Mouse (Mus musculus): ENCODE measurements around the gene Tcp11. TPM values are rescaled to one million over a fixed set of nuclear protein-coding genes. Genes with fewer than 3 reads are reported as not detected.

The Tcp11 gene
- not detected in 2 replicates for polyA plus RNA-seq (2012; ENCODE audit: insufficient read depth, insufficient read length, missing spikeins)

- H3K4me3 ChIP-seq (ENCODE audit: insufficient read depth, low read length), result peak within 1 kb of the TSS; percentile 63
- no peaks in the 10 kb centered on the region for H3K4me1 ChIP-seq (ENCODE audit: control insufficient read depth, insufficient read depth, low read length)
- H3K27ac ChIP-seq (ENCODE audit: insufficient read depth, low read depth, low read length), result no peak within 1 kb of the TSS
- TF ChIP-seq POLR2A (IDR thresholded peaks at IDR 0.05; ENCODE audit: borderline replicate concordance, low read depth, low read length), result no peak
- TF ChIP-seq CTCF (IDR thresholded peaks at IDR 0.05; ENCODE audit: low read depth, low read length), result no peak
Measured at GRCm38 (mm10) chr17:28080045-28080816, at the start of gene Tcp11. TSS of gene Tcp11 (minus strand) at chr17:28080639.

- H3K27ac ChIP-seq (ENCODE audit: insufficient read depth, low read depth, low read length), result no peak overlapping the region
- TF ChIP-seq CTCF (IDR thresholded peaks at IDR 0.05; ENCODE audit: low read depth, low read length) (no peak), POLR2A (IDR thresholded peaks at IDR 0.05; ENCODE audit: borderline replicate concordance, low read depth, low read length) (no peak)
- H3K4me1 ChIP-seq (ENCODE audit: control insufficient read depth, insufficient read depth, low read length), result no peaks in the 10 kb centered on the region
- H3K4me3 ChIP-seq (ENCODE audit: insufficient read depth, low read length), result no peak overlapping the region
Measured at GRCm38 (mm10) chr17:28129796-28130195, 49.4 kb upstream of the Tcp11 start.

DNA sequence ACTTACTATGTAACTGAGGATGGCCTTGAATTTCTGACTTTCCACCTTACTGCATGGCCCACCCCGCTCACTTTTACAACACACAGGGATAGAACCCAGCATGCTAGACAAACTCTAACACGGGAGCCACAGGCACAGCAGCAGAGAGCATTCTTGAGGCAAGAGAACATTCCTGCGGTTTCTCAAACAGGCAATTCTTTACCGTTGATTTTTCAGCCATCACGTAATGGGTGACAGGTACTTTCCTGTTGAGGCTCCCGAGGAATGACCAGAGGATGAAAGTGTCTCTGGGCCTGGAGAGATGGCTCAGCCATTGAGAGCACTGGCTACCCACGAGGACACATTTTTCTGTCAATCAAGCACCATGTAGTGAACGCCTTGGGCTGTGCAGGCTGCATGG is 43.9 kb upstream of the Tcp11 start:
- no peak overlapping the region for H3K4me3 ChIP-seq (ENCODE audit: insufficient read depth, low read length)

DNA sequence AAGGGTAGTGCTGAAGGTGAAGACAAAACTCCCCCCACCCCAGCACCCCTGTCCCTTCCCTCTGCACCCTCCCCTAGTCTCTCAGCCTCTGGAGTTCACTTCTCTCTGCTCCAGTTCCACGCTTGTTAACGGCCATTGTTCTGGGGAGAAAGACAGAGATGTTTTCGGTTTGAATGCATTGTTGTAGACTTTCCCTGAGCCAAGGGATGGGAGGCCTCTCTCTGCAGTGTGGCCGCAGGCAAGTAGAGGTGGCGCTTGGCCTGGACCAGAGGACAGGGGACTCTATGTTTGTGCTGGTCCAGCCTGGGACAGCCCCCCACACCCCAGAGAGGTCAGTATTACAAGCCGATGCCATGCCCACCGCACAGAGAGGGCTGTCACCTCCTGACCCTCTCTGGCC is 43.2 kb upstream of the Tcp11 start:
- no peaks in the 10 kb centered on the region for H3K4me1 ChIP-seq (ENCODE audit: control insufficient read depth, insufficient read depth, low read length)
- TF ChIP-seq CTCF (IDR thresholded peaks at IDR 0.05; ENCODE audit: low read depth, low read length), result no peak
- no peak overlapping the region for H3K27ac ChIP-seq (ENCODE audit: insufficient read depth, low read depth, low read length)
- H3K4me3 ChIP-seq (ENCODE audit: insufficient read depth, low read length), result no peak overlapping the region

More for the DNA sequence above, 43.9 kb upstream of the Tcp11 start:
- no peak overlapping the region for H3K27ac ChIP-seq (ENCODE audit: insufficient read depth, low read depth, low read length)
- no peaks in the 10 kb centered on the region for H3K4me1 ChIP-seq (ENCODE audit: control insufficient read depth, insufficient read depth, low read length)
- TF ChIP-seq POLR2A (IDR thresholded peaks at IDR 0.05; ENCODE audit: borderline replicate concordance, low read depth, low read length) (no peak), CTCF (IDR thresholded peaks at IDR 0.05; ENCODE audit: low read depth, low read length) (no peak)

GRCm38 (mm10) chr17:28122949-28123348 is 42.5 kb upstream of the Tcp11 start:
- no peak for TF ChIP-seq POLR2A (IDR thresholded peaks at IDR 0.05; ENCODE audit: borderline replicate concordance, low read depth, low read length)
- no peak for TF ChIP-seq CTCF (IDR thresholded peaks at IDR 0.05; ENCODE audit: low read depth, low read length)
- Histone ChIP-seq H3K4me1 (ENCODE audit: control insufficient read depth, insufficient read depth, low read length) (no peaks in the 10 kb centered on the region), H3K4me3 (ENCODE audit: insufficient read depth, low read length) (no peak overlapping the region), H3K27ac (ENCODE audit: insufficient read depth, low read depth, low read length) (no peak overlapping the region)

DNA sequence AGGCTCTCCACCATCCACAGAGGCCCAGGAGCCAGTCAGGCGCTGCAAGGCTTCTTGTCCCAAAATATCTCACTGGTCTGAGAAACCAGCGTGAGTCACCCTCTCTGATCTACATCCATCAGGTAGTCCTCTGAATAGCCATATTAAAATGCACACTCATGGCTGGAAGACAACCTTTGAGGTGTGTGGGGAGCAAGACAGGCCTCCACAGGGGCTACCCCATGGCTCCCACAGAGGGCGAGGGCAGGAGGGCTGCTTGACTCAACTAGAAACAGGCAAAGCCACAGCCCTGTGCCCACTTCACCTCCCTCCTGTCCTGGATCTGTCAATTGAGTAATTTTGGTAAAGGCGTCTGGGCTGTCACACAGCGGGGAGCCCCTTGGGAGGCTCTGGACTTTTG is 40.0 kb upstream of the Tcp11 start:
- TF ChIP-seq CTCF (IDR thresholded peaks at IDR 0.05; ENCODE audit: low read depth, low read length), result no peak
- TF ChIP-seq POLR2A (IDR thresholded peaks at IDR 0.05; ENCODE audit: borderline replicate concordance, low read depth, low read length), result no peak
- no peak overlapping the region for H3K27ac ChIP-seq (ENCODE audit: insufficient read depth, low read depth, low read length)
- H3K4me1 ChIP-seq (ENCODE audit: control insufficient read depth, insufficient read depth, low read length), result no peaks in the 10 kb centered on the region
- H3K4me3 ChIP-seq (ENCODE audit: insufficient read depth, low read length), result no peak overlapping the region

DNA sequence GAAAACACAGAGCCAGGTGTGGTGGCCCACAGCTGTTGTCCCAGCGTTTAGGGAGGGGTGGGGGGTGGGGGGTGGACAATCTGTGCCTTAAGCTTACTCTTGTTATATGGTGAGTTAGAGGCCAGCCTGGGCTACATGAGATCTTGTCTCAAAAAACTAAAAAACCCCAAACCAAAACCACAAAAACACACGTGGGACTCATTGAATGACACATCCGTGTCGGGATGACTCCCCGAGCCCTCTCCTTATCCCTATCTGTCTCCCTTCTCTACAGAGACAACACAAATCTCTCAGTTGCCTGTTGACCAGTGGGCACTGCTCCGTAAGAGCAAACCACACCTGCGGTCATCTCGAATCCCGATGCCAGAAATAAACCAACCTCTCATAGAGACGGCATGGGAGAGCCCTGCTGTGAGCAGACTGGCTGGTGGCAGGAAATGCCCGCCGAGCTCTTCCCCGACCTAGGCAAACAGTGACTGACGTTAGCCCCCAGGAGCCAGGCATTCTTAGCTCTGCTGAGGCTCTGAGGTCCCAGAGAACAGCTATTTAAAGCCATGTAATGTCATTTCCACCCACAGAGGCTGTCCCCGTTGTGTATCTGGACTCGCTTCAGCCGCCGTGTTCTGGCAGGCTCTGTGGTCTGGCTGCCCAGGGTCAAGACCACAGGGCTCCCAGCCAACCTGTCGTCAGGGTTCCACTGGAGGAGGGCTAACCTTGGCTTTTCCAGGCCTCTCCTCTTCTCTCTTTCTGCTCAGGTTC is 37.2 kb upstream of the Tcp11 start:
- no peak overlapping the region for H3K4me3 ChIP-seq (ENCODE audit: insufficient read depth, low read length)
- no peaks in the 10 kb centered on the region for H3K4me1 ChIP-seq (ENCODE audit: control insufficient read depth, insufficient read depth, low read length)

GRCm38 (mm10) chr17:28116335-28116734 is 35.9 kb upstream of the Tcp11 start:
- no peaks in the 10 kb centered on the region for H3K4me1 ChIP-seq (ENCODE audit: control insufficient read depth, insufficient read depth, low read length)
- H3K27ac ChIP-seq (ENCODE audit: insufficient read depth, low read depth, low read length), result no peak overlapping the region
- no peak for TF ChIP-seq CTCF (IDR thresholded peaks at IDR 0.05; ENCODE audit: low read depth, low read length)
- TF ChIP-seq POLR2A (IDR thresholded peaks at IDR 0.05; ENCODE audit: borderline replicate concordance, low read depth, low read length), result no peak
- no peak overlapping the region for H3K4me3 ChIP-seq (ENCODE audit: insufficient read depth, low read length)

More for the DNA sequence above, 37.2 kb upstream of the Tcp11 start:
- no peak overlapping the region for H3K27ac ChIP-seq (ENCODE audit: insufficient read depth, low read depth, low read length)
- TF ChIP-seq CTCF (IDR thresholded peaks at IDR 0.05; ENCODE audit: low read depth, low read length) (no peak), POLR2A (IDR thresholded peaks at IDR 0.05; ENCODE audit: borderline replicate concordance, low read depth, low read length) (no peak)

DNA sequence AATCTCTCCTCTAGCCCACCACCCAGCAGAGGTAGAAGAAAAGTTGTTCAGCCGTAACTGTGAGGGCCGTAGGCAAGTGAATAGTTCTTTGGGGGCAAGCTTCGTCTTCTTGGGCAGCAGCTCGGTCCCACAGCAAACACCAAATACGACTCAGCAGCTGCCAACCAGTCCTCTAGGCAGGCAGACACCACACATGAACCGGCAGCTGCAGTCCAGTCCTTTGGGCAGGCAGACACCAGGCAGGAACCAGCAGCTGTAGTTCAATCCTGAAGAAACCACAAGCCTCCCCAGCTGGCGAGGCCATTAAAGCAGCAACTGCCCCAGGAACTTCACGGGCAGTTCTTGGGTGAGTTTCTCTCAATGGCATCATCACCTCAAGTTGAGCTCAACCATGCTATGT is 31.8 kb upstream of the Tcp11 start:
- no peak overlapping the region for H3K27ac ChIP-seq (ENCODE audit: insufficient read depth, low read depth, low read length)
- no peaks in the 10 kb centered on the region for H3K4me1 ChIP-seq (ENCODE audit: control insufficient read depth, insufficient read depth, low read length)
- no peak for TF ChIP-seq POLR2A (IDR thresholded peaks at IDR 0.05; ENCODE audit: borderline replicate concordance, low read depth, low read length)
- TF ChIP-seq CTCF (IDR thresholded peaks at IDR 0.05; ENCODE audit: low read depth, low read length), result no peak
- H3K4me3 ChIP-seq (ENCODE audit: insufficient read depth, low read length), result no peak overlapping the region

- no peak for TF ChIP-seq POLR2A (IDR thresholded peaks at IDR 0.05; ENCODE audit: borderline replicate concordance, low read depth, low read length)
- no peak for TF ChIP-seq CTCF (IDR thresholded peaks at IDR 0.05; ENCODE audit: low read depth, low read length)
- Histone ChIP-seq H3K27ac (ENCODE audit: insufficient read depth, low read depth, low read length) (no peak overlapping the region), H3K4me3 (ENCODE audit: insufficient read depth, low read length) (no peak overlapping the region), H3K4me1 (ENCODE audit: control insufficient read depth, insufficient read depth, low read length) (peaks cover 4% of the 10 kb centered on the region; the same call in 1 of the 2 replicates)
Measured at GRCm38 (mm10) chr17:28107275-28107674, 26.8 kb upstream of the Tcp11 start.

All from bone marrow macrophage, adult 2 months (primary cell).